8 mouse cellular contexts compared by ENCODE assay signal in genomic region chr10:40683092-40683867, GRCm38 (mm10). TPM values are rescaled to one million over a fixed set of nuclear protein-coding genes. Genes with fewer than 3 reads are reported as not detected.
A peak's percentile ranks its signal among the peaks of the same experiment; 100 is the strongest.
DNase-seq lines count a peak whose midpoint lies in the region; ATAC-seq lines count a peak whose summit lies in the region.

TSS of gene Mettl24 (plus strand) at chr10:40683282.

- H3K9me3 ChIP-seq in embryonic facial prominence, embryonic 14.5 days (ENCODE audit: control insufficient read depth, low read length) = no peaks in the 10 kb centered on the region
- no peaks in the 10 kb centered on the region for H3K9me3 ChIP-seq in limb, embryonic 12.5 days
- H3K9me3 ChIP-seq in midbrain, embryonic 15.5 days = no peaks in the 10 kb centered on the region
- H3K9me3 ChIP-seq in stomach, embryonic 16.5 days (replicated peaks; ENCODE audit: control insufficient read depth, low read length) = no peaks in the 10 kb centered on the region

- peak within 1 kb of the TSS; percentile 70 for H3K9ac ChIP-seq in embryonic facial prominence, embryonic 14.5 days (ENCODE audit: low read depth, low read length)
- H3K9ac ChIP-seq in limb, embryonic 12.5 days (replicated peaks) = peak within 1 kb of the TSS; percentile 79
- H3K9ac ChIP-seq in midbrain, embryonic 15.5 days = peak within 1 kb of the TSS; percentile 54
- peak within 1 kb of the TSS; percentile 76 for H3K9ac ChIP-seq in stomach, embryonic 16.5 days (ENCODE audit: low read length)

- H3K27me3 ChIP-seq in embryonic facial prominence, embryonic 14.5 days (replicated peaks; ENCODE audit: control insufficient read depth, insufficient read depth, low read length) = no peaks in the 10 kb centered on the region
- peaks cover 4% of the 10 kb centered on the region; the same call in 1 of the 2 replicates for H3K27me3 ChIP-seq in limb, embryonic 12.5 days
- no peaks in the 10 kb centered on the region for H3K27me3 ChIP-seq in midbrain, embryonic 15.5 days (replicated peaks)
- H3K27me3 ChIP-seq in stomach, embryonic 16.5 days (ENCODE audit: control insufficient read depth, insufficient read depth, low read length) = no peaks in the 10 kb centered on the region

- DNase-seq in thymus, postnatal 25 days = peak; percentile 8
- no peak for DNase-seq in thymus, postnatal 0 days (ENCODE audit: low spot score)
- peak; percentile 86 for DNase-seq in embryonic facial prominence, embryonic 14.5 days (ENCODE audit: low spot score)
- peak; percentile 67 for DNase-seq in heart, adult 8-10 months (ENCODE audit: low spot score)
- peak; percentile 86 for DNase-seq in kidney, adult 18-20 months

- H3K4me3 ChIP-seq in embryonic facial prominence, embryonic 14.5 days (ENCODE audit: low read depth, low read length) = peak within 1 kb of the TSS; percentile 50
- peak within 1 kb of the TSS; percentile 65 for H3K4me3 ChIP-seq in limb, embryonic 12.5 days (replicated peaks)
- H3K4me3 ChIP-seq in midbrain, embryonic 15.5 days = peak within 1 kb of the TSS; percentile 47
- H3K4me3 ChIP-seq in stomach, embryonic 16.5 days (replicated peaks; ENCODE audit: low read length) = peak within 1 kb of the TSS; percentile 56

- H3K36me3 ChIP-seq in embryonic facial prominence, embryonic 14.5 days (ENCODE audit: control insufficient read depth, insufficient read depth, low read length) = no peaks in the 10 kb centered on the region
- H3K36me3 ChIP-seq in limb, embryonic 12.5 days = no peaks in the 10 kb centered on the region
- no peaks in the 10 kb centered on the region for H3K36me3 ChIP-seq in midbrain, embryonic 15.5 days (replicated peaks)
- no peaks in the 10 kb centered on the region for H3K36me3 ChIP-seq in stomach, embryonic 16.5 days (ENCODE audit: control insufficient read depth, insufficient read depth, low read length)

- peak; percentile 89 for ATAC-seq in embryonic facial prominence, embryonic 14.5 days (ENCODE audit: low read depth)
- ATAC-seq in limb, embryonic 12.5 days (ENCODE audit: insufficient number of reproducible peaks, insufficient read depth, low FRiP score, low TSS enrichment, low read depth) = peak; percentile 83
- ATAC-seq in midbrain, embryonic 15.5 days (replicated peaks) = peak; percentile 82
- peak; percentile 89 for ATAC-seq in stomach, embryonic 16.5 days (ENCODE audit: insufficient read depth, low FRiP score)

- H3K27ac ChIP-seq in embryonic facial prominence, embryonic 14.5 days (replicated peaks; ENCODE audit: low read depth, low read length) = no peak within 1 kb of the TSS
- H3K27ac ChIP-seq in limb, embryonic 12.5 days = no peak within 1 kb of the TSS
- no peak within 1 kb of the TSS for H3K27ac ChIP-seq in midbrain, embryonic 15.5 days
- H3K27ac ChIP-seq in stomach, embryonic 16.5 days (ENCODE audit: low read length) = no peak within 1 kb of the TSS

- peak within 1 kb of the TSS; percentile 86 for H3K4me2 ChIP-seq in embryonic facial prominence, embryonic 14.5 days (ENCODE audit: low read depth, low read length)
- peak within 1 kb of the TSS; percentile 97 for H3K4me2 ChIP-seq in limb, embryonic 12.5 days
- H3K4me2 ChIP-seq in midbrain, embryonic 15.5 days = peak within 1 kb of the TSS; percentile 98
- peak within 1 kb of the TSS; percentile 86 for H3K4me2 ChIP-seq in stomach, embryonic 16.5 days (ENCODE audit: low read depth, low read length)

- 0 out of 2 replicates have a peak, but pooled peaks cover 6% of the 10 kb centered on the region for H3K4me1 ChIP-seq in embryonic facial prominence, embryonic 14.5 days (ENCODE audit: control insufficient read depth, insufficient read depth, low read length)
- peaks cover 12% of the 10 kb centered on the region; the same call in 1 of the 2 replicates for H3K4me1 ChIP-seq in limb, embryonic 12.5 days (replicated peaks)
- H3K4me1 ChIP-seq in midbrain, embryonic 15.5 days = peaks cover 21% of the 10 kb centered on the region
- H3K4me1 ChIP-seq in stomach, embryonic 16.5 days (ENCODE audit: control insufficient read depth, insufficient read depth, low read length) = peaks cover 5% of the 10 kb centered on the region; the same call in 1 of the 2 replicates

- 1% methylated on average over 30 of the region's 50 CpGs for WGBS in embryonic facial prominence, embryonic 14.5 days
- WGBS in limb, embryonic 12.5 days = 1% methylated on average over 50 of the region's 50 CpGs
- under 1% methylated on average over 50 of the region's 50 CpGs for WGBS in midbrain, embryonic 15.5 days
- under 1% methylated on average over 50 of the region's 50 CpGs for WGBS in stomach, embryonic 16.5 days

RNA-seq across cellular contexts. Expression of gene Mettl24, which starts in this region (rescaled TPM):
- polyA plus RNA-seq in thymus, postnatal 0 days (2015; fragmentation: Nextera tagmentation; extraction: Ambion mirVana) = 0.50 and 0.64 TPM in 2 replicates
- 1.7 TPM in 2 replicates for polyA plus RNA-seq in embryonic facial prominence, embryonic 14.5 days (2014; fragmentation: Nextera tagmentation; extraction: Ambion mirVana)
- 1 to 10 TPM in 3 of 4 experiments, under 1 TPM in 1; 0.90 to 2.4 (median 1.5) TPM for total RNA-seq in heart, adult 8-10 months (2022)
- polyA plus RNA-seq in limb, embryonic 12.5 days (2016; fragmentation: Nextera tagmentation; extraction: Ambion mirVana) = 1.00 and 1.5 TPM in 2 replicates
- polyA plus RNA-seq in midbrain, embryonic 15.5 days (2015; fragmentation: Nextera tagmentation; extraction: Ambion mirVana) = 0.47 and 0.71 TPM in 2 replicates
- 2.1 and 2.3 TPM in 2 replicates for polyA plus RNA-seq in stomach, embryonic 16.5 days (2015; fragmentation: Nextera tagmentation; extraction: Ambion mirVana)

Comparison
In these comparisons a context has a peak if more than half of its experiments do, and no peak if none do; other contexts are left out.
1. Peak in ATAC-seq, H3K4me3 ChIP-seq, H3K9ac ChIP-seq and H3K4me2 ChIP-seq in midbrain, embryonic 15.5 days; RNA of the gene not detected or under 1 TPM.